Mouse (Mus musculus) brain, embryonic 14.5 days (tissue): Measurements from ENCODE around the gene P3h2.

Experiments
- CTCF ChIP-seq: fragments of 200-500 bp; IDR thresholded peaks from 2 replicates; pipeline ENCODE4 v1.5.1; 2012; ENCODE audit warnings: inconsistent platforms, mild to moderate bottlenecking, moderate library complexity, borderline replicate concordance; ENCODE audit not compliant: insufficient read depth, insufficient read length; ENCODE audit errors: extremely low read depth
- POLR2A ChIP-seq: fragments of 200-500 bp; IDR thresholded peaks from 2 replicates; pipeline ENCODE4 v1.6.1; 2012; ENCODE audit warnings: mild to moderate bottlenecking, inconsistent platforms, borderline replicate concordance; ENCODE audit not compliant: poor library complexity, insufficient read depth, insufficient read length, severe bottlenecking; ENCODE audit errors: extremely low read depth

DNA sequence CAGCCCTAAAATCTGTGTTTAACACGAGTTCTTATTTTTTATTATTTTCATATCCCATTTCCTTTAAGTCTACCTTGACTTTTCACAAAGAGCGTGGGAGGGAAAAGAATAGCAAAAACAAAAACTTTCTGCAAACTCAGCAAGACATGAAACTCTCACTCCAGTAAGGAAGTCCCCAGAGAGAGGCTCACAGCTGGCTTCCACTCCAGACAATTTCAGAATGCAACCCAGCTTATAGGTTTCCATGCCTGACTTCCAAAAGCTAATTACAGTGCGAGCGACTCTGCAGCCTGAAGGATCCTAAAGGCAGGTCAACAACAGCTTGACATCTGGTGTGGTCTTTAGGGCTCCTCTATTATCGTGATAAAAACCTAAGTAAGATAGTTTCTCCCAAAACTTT, 70.5 kb downstream of the P3h2 start:
- TF ChIP-seq CTCF: no peak
- no peak for TF ChIP-seq POLR2A
